Mouse (Mus musculus): ENCODE data around the gene Il12rb2. TPM values are rescaled to one million over a fixed set of nuclear protein-coding genes. Genes with fewer than 3 reads are reported as not detected.

Gene Il12rb2
- polyA plus RNA-seq (2021; fragmentation: Nextera tagmentation): 0.09 and 0.20 TPM in 2 replicates
- long read RNA-seq, experiment 1, partial matches to known transcripts: 0 of 1 reads
- long read RNA-seq, experiment 1, other reads (novel, unspliced or antisense): 1 of 1 reads
- long read RNA-seq, experiment 2: 0 reads

DNA sequence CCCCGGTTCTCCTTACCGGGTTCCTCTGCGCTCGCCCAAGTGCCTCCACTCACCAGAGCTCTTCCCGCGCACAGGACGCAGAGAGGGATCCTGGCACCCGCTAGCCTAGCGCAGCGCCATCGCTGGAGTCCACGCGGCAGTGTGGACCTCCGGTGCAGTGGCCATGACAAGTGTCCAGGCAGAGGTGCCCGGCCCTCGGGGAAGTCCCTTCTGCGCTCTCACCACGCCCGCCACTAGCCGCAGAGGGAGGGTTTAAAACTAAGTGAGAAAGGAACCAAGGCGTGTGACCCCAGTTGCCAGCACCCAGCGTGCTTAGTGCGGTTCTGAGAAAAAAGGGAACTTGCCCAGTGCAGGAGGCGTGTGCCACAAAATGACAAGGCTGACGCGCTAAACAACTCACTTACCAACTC is at the start of gene Il12rb2:
TSS of gene Il12rb2 (minus strand) at position 207 of the 410 bp plus-strand sequence.

Other genes with a start within 250 kb of the Il12rb2 start
- 201 and 213 TPM in 2 replicates for gene Serbp1, start 138.0 kb downstream of the Il12rb2 start, polyA plus RNA-seq (2021; fragmentation: Nextera tagmentation)
- not detected in 2 replicates for gene Il23r, start 115.7 kb upstream of the Il12rb2 start, polyA plus RNA-seq (2021; fragmentation: Nextera tagmentation)
- gene Tacstd2, start 159.6 kb upstream of the Il12rb2 start, polyA plus RNA-seq (2021; fragmentation: Nextera tagmentation): 0.35 TPM in 1 of 2 replicates, not detected in the other

All from layer of hippocampus, adult 6 months (tissue).